Mouse (Mus musculus): ENCODE data around the gene Cul7. TPM values are rescaled to one million over a fixed set of nuclear protein-coding genes. Genes with fewer than 3 reads are reported as not detected.

Cul7 gene
- total and polyA plus RNA-seq, 3 experiments, result 33.3 to 82.5 (median 68.1) TPM

- Histone ChIP-seq H3K36me3 (replicated peaks in 1 of 2; ENCODE audit: control insufficient read depth in 1 of 2, insufficient read depth in 1 of 2, low read length in 1 of 2) (no peaks in the 10 kb centered on the region), H3K27me3 (replicated peaks) (no peaks in the 10 kb centered on the region), H3K4me2 (ENCODE audit: insufficient read depth, low read depth, poor library complexity, severe bottlenecking) (no peak overlapping the region), H3K4me1 (ENCODE audit: control insufficient read depth in 1 of 2, insufficient read depth in 2 of 2) (peaks cover 5 to 34% of the 10 kb centered on the region in 2 experiments; a peak in 3 of 4 replicates), H3K9me3 (replicated peaks; ENCODE audit: low read length) (no peaks in the 10 kb centered on the region), H3K79me2 (replicated peaks; ENCODE audit: control insufficient read depth, extremely low read depth, insufficient read depth, poor library complexity, severe bottlenecking) (no peaks in the 10 kb centered on the region), H3K4me3 (replicated peaks in 1 of 3; ENCODE audit: low read depth in 2 of 3, low read length in 2 of 3, poor library complexity in 1 of 3) (no peak overlapping the region), H3K9ac (ENCODE audit: insufficient read depth, low read depth) (no peak overlapping the region), H3K27ac (ENCODE audit: insufficient read depth, low read depth) (no peak overlapping the region)
- in situ Hi-C loops (cut with MboI; ENCODE audit: low pct_ligation_motif_present, low pct_unique_long_range_greater_than_20kb, low sequenced_read_pairs), result no loop called here
- dilution Hi-C loops (cut with MboI; ENCODE audit: extremely low pct_ligation_motif_present, extremely low pct_unique_long_range_greater_than_20kb, low sequenced_read_pairs), result no loop called here
- DNase-seq (ENCODE audit: extremely low read depth), result no peak
- TF ChIP-seq PAX5 (IDR thresholded peaks at IDR 0.05; ENCODE audit: low read length) (no peak), CHD1 (IDR thresholded peaks at IDR 0.05; ENCODE audit: low read depth, low read length) (no peak), E2F4 (IDR thresholded peaks at IDR 0.05; ENCODE audit: insufficient replicate concordance, low read depth, low read length) (no peak), MAFK (IDR thresholded peaks at IDR 0.05; ENCODE audit: insufficient replicate concordance, low read length) (no peak), JUND (conservative IDR thresholded peaks at IDR 0.05; ENCODE audit: low read depth, low read length) (no peak), GABPA (IDR thresholded peaks at IDR 0.05; ENCODE audit: insufficient replicate concordance, low read depth, low read length) (no peak), POLR2A (IDR thresholded peaks at IDR 0.05; ENCODE audit: low read depth, low read length) (no peak), TCF12 (IDR thresholded peaks at IDR 0.05; ENCODE audit: low read depth, low read length) (no peak), NRF1 (IDR thresholded peaks at IDR 0.05; ENCODE audit: low read depth, low read length) (no peak), MEF2A (IDR thresholded peaks at IDR 0.05; ENCODE audit: borderline replicate concordance, low read depth, low read length) (no peak), MXI1 (IDR thresholded peaks at IDR 0.05; ENCODE audit: low read depth, low read length) (no peak), USF2 (conservative IDR thresholded peaks at IDR 0.05; ENCODE audit: low read depth, low read length) (no peak)
Measured at GRCm38 (mm10) chr17:46613229-46613628, 36.9 kb upstream of the Cul7 start.

DNA sequence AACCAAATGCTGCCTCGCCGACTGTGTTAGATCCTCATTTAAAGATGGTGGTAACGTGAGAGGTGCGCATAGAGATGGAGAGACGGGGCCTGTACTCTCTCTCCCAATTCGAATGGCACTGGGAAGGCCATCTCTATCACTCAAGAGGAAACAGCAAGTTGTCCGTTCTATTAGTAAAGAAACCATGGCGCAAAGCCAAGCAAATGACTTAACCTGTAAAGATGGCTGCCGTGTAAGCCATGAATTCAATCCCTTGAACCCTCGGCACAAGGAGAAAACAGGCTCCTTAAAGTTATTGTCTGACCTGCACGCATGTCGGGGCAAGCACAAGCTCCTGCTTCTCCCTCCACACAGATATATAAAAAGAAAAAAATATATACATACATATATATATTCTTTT, 32.3 kb upstream of the Cul7 start:
- no peak overlapping the region for H3K27ac ChIP-seq (ENCODE audit: insufficient read depth, low read depth)
- DNase-seq (ENCODE audit: extremely low read depth), result no peak
- in situ Hi-C loops (cut with MboI; ENCODE audit: low pct_ligation_motif_present, low pct_unique_long_range_greater_than_20kb, low sequenced_read_pairs), result no loop called here

DNA sequence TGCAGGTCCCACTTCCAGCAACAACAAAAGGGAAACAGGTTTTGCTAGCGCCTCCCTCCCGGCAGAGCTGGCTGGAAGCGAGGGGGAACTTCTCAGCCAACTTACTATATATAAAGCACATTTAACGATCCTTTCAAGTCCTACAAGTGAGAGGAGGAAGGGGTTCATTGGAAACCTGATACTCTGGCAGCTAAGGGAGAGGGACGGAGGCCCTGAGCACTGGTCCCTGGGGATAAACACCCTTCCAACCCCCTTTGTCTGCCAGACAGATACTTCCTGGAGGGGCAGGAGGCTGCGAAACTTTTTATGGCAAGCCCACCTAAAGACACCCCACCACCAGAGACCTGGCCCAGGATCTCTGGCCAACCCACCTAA, 31.8 kb upstream of the Cul7 start:
- TF ChIP-seq KAT2A (IDR thresholded peaks at IDR 0.05; ENCODE audit: insufficient replicate concordance, low read length) (no peak), EP300 (IDR thresholded peaks at IDR 0.05; ENCODE audit: low read length) (0 out of 2 replicates have a peak, but pooled peaks have one; percentile 17)
- no peak overlapping the region for H3K9ac ChIP-seq (ENCODE audit: insufficient read depth, low read depth)
- H3K27ac ChIP-seq (ENCODE audit: insufficient read depth, low read depth), result peak overlapping the region; percentile 61; the same call in 1 of the 2 replicates
- H3K79me2 ChIP-seq (replicated peaks; ENCODE audit: control insufficient read depth, extremely low read depth, insufficient read depth, poor library complexity, severe bottlenecking), result no peaks in the 10 kb centered on the region
- H3K27me3 ChIP-seq (replicated peaks), result no peaks in the 10 kb centered on the region
- H3K4me2 ChIP-seq (ENCODE audit: insufficient read depth, low read depth, poor library complexity, severe bottlenecking), result peak overlapping the region; percentile 51
- no peak for DNase-seq (ENCODE audit: extremely low read depth)
- H3K4me3 ChIP-seq (replicated peaks in 1 of 3; ENCODE audit: low read depth in 2 of 3, low read length in 2 of 3, poor library complexity in 1 of 3), result no peak overlapping the region
- peaks cover 30 to 52% of the 10 kb centered on the region in 2 experiments for H3K4me1 ChIP-seq (ENCODE audit: control insufficient read depth in 1 of 2, insufficient read depth in 2 of 2)
- in situ Hi-C loops (cut with MboI; ENCODE audit: low pct_ligation_motif_present, low pct_unique_long_range_greater_than_20kb, low sequenced_read_pairs), result no loop called here
- no peaks in the 10 kb centered on the region for H3K9me3 ChIP-seq (replicated peaks; ENCODE audit: low read length)
- H3K36me3 ChIP-seq (replicated peaks in 1 of 2; ENCODE audit: control insufficient read depth in 1 of 2, insufficient read depth in 1 of 2, low read length in 1 of 2), result no peaks in the 10 kb centered on the region
- dilution Hi-C loops (cut with MboI; ENCODE audit: extremely low pct_ligation_motif_present, extremely low pct_unique_long_range_greater_than_20kb, low sequenced_read_pairs), result no loop called here

More for the DNA sequence above, 32.3 kb upstream of the Cul7 start:
- TF ChIP-seq ZC3H11A (IDR thresholded peaks at IDR 0.05; ENCODE audit: low read depth, low read length) (no peak), MEF2A (IDR thresholded peaks at IDR 0.05; ENCODE audit: borderline replicate concordance, low read depth, low read length) (no peak), NELFE (IDR thresholded peaks at IDR 0.05; ENCODE audit: low read depth, low read length) (no peak), JUN (IDR thresholded peaks at IDR 0.05; ENCODE audit: insufficient read depth, low read depth, low read length) (no peak), EP300 (IDR thresholded peaks at IDR 0.05; ENCODE audit: low read length) (no peak), ZKSCAN1 (IDR thresholded peaks at IDR 0.05; ENCODE audit: borderline replicate concordance, low read depth, low read length) (no peak), JUND (conservative IDR thresholded peaks at IDR 0.05; ENCODE audit: low read depth, low read length) (no peak)
- no peak overlapping the region for H3K9ac ChIP-seq (ENCODE audit: insufficient read depth, low read depth)
- no peak overlapping the region; the same call in 1 of the 2 replicates for H3K4me2 ChIP-seq (ENCODE audit: insufficient read depth, low read depth, poor library complexity, severe bottlenecking)
- H3K9me3 ChIP-seq (replicated peaks; ENCODE audit: low read length), result no peaks in the 10 kb centered on the region
- H3K27me3 ChIP-seq (replicated peaks), result no peaks in the 10 kb centered on the region
- dilution Hi-C loops (cut with MboI; ENCODE audit: extremely low pct_ligation_motif_present, extremely low pct_unique_long_range_greater_than_20kb, low sequenced_read_pairs), result no loop called here
- H3K36me3 ChIP-seq (replicated peaks in 1 of 2; ENCODE audit: control insufficient read depth in 1 of 2, insufficient read depth in 1 of 2, low read length in 1 of 2), result no peaks in the 10 kb centered on the region
- H3K4me1 ChIP-seq (ENCODE audit: control insufficient read depth in 1 of 2, insufficient read depth in 2 of 2), result peaks cover 24 to 49% of the 10 kb centered on the region in 2 experiments
- no peaks in the 10 kb centered on the region for H3K79me2 ChIP-seq (replicated peaks; ENCODE audit: control insufficient read depth, extremely low read depth, insufficient read depth, poor library complexity, severe bottlenecking)
- no peak overlapping the region for H3K4me3 ChIP-seq (replicated peaks in 1 of 3; ENCODE audit: low read depth in 2 of 3, low read length in 2 of 3, poor library complexity in 1 of 3)

All from CH12.LX (cell line).